Mouse (Mus musculus): Measurements from ENCODE around the gene Msi1.

GRCm38 (mm10) chr5:115437945-115438315 is 8.5 kb downstream of the Msi1 start:
- TF ChIP-seq MAX (IDR thresholded peaks at IDR 0.05; ENCODE audit: low read length) = no peak
- no peak for TF ChIP-seq UBTF (IDR thresholded peaks at IDR 0.05; ENCODE audit: borderline replicate concordance, insufficient read depth, low read depth, low read length)
- TF ChIP-seq POLR2A (IDR thresholded peaks at IDR 0.05; ENCODE audit: control insufficient read depth in 1 of 2, insufficient read depth in 1 of 2, low read depth in 1 of 2, low read length in 2 of 2, poor library complexity in 1 of 2) = no peak
- TF ChIP-seq RCOR1 (IDR thresholded peaks at IDR 0.05; ENCODE audit: low read depth, low read length) = no peak
- no peak for TF ChIP-seq GATA1 (IDR thresholded peaks at IDR 0.05; ENCODE audit: low read depth, low read length)
- TF ChIP-seq CTCF (IDR thresholded peaks at IDR 0.05 in 2 of 3, conservative IDR thresholded peaks at IDR 0.05 in 1 of 3; ENCODE audit: control insufficient read depth in 1 of 3, insufficient read depth in 1 of 3, low read depth in 2 of 3, low read length in 3 of 3, poor library complexity in 1 of 3, severe bottlenecking in 1 of 3) = no peak
- no peak for TF ChIP-seq ZMIZ1 (IDR thresholded peaks at IDR 0.05; ENCODE audit: low read depth, low read length)

Data from MEL (cell line).